Mouse (Mus musculus): Measurements from ENCODE around the gene Stx19. TPM values are rescaled to one million over a fixed set of nuclear protein-coding genes. Genes with fewer than 3 reads are reported as not detected.

The Stx19 gene
- polyA plus RNA-seq, 1 experiment from 2014 or later = 0.21 TPM

DNA sequence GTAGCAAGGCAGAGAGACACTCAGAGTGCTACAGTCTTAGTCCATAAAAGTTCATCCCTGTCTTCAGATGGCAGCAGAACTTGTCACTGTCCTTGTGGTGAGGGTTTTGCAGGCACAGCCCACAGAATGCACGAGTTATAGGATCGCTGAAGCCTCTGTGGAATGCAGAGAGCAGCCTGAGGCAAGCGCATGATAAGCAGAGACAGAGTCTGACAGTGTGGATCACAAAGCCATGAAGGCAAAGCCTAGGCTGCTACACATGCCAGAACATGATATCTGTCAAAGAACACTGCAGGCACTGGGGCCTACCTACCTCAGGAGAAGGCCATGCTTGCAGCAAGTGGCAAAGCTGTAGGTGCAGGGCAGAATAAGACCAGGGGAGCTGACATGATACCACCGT lies 15.1 kb upstream of the Stx19 start:
- Histone ChIP-seq H3K9ac (ENCODE audit: low read length) (no peak overlapping the region), H3K27me3 (ENCODE audit: control insufficient read depth, insufficient read depth, low read length) (no peaks in the 10 kb centered on the region), H3K4me2 (ENCODE audit: low read depth, severe bottlenecking) (no peak overlapping the region), H3K4me1 (ENCODE audit: control insufficient read depth, insufficient read depth, low read length) (no peaks in the 10 kb centered on the region), H3K4me3 (ENCODE audit: low read depth, low read length) (no peak overlapping the region), H3K9me3 (ENCODE audit: control insufficient read depth, low read length) (no peaks in the 10 kb centered on the region), H3K36me3 (ENCODE audit: control insufficient read depth, insufficient read depth, low read length) (no peaks in the 10 kb centered on the region), H3K27ac (replicated peaks; ENCODE audit: low read depth, low read length) (no peak overlapping the region)
- DNase-seq (ENCODE audit: low spot score) (no peak), ATAC-seq (ENCODE audit: insufficient number of reproducible peaks, low FRiP score, low TSS enrichment, low read depth) (0 out of 2 replicates have a peak, but pooled peaks have one; percentile 44)
- WGBS = 85% methylated on average over 4 of the region's 4 CpGs

DNA sequence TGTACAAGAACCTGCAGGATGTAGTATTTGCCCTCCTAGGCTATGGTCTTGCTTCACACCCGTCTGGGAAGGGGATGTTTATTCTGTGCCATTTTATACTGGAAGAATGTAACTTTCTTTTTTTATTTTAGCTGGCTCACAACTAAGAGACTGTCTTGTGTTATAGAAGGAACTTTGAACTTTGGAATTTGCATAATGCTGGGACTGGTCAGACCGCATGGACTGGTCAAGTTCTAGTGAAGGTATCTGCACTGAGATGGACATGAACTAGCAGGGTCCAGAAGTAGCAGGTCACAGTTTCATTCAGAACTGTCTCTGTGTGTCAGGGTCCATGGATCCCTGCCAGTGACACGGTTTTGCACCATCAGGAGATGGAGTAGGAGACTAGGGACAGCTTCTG lies 14.6 kb upstream of the Stx19 start:
- 86% methylated on average over 3 of the region's 3 CpGs for WGBS
- ATAC-seq (ENCODE audit: insufficient number of reproducible peaks, low FRiP score, low TSS enrichment, low read depth) (no peak), DNase-seq (ENCODE audit: low spot score) (no peak)
- no peaks in the 10 kb centered on the region for H3K4me1 ChIP-seq (ENCODE audit: control insufficient read depth, insufficient read depth, low read length)
- no peak overlapping the region for H3K4me3 ChIP-seq (ENCODE audit: low read depth, low read length)
- no peaks in the 10 kb centered on the region for H3K27me3 ChIP-seq (ENCODE audit: control insufficient read depth, insufficient read depth, low read length)
- H3K27ac ChIP-seq (replicated peaks; ENCODE audit: low read depth, low read length) = no peak overlapping the region
- H3K9ac ChIP-seq (ENCODE audit: low read length) = no peak overlapping the region
- H3K9me3 ChIP-seq (ENCODE audit: control insufficient read depth, low read length) = no peaks in the 10 kb centered on the region
- no peak overlapping the region for H3K4me2 ChIP-seq (ENCODE audit: low read depth, severe bottlenecking)
- no peaks in the 10 kb centered on the region for H3K36me3 ChIP-seq (ENCODE audit: control insufficient read depth, insufficient read depth, low read length)

GRCm38 (mm10) chr16:62804621-62805020 lies 9.9 kb upstream of the Stx19 start:
- Histone ChIP-seq H3K27ac (replicated peaks; ENCODE audit: low read depth, low read length) (no peak overlapping the region), H3K4me3 (ENCODE audit: low read depth, low read length) (no peak overlapping the region), H3K9ac (ENCODE audit: low read length) (no peak overlapping the region), H3K9me3 (ENCODE audit: control insufficient read depth, low read length) (no peaks in the 10 kb centered on the region), H3K36me3 (ENCODE audit: control insufficient read depth, insufficient read depth, low read length) (no peaks in the 10 kb centered on the region), H3K4me1 (ENCODE audit: control insufficient read depth, insufficient read depth, low read length) (peaks cover 8% of the 10 kb centered on the region; the same call in 1 of the 2 replicates), H3K27me3 (ENCODE audit: control insufficient read depth, insufficient read depth, low read length) (no peaks in the 10 kb centered on the region), H3K4me2 (ENCODE audit: low read depth, severe bottlenecking) (no peak overlapping the region)
- 94% methylated on average over 3 of the region's 3 CpGs for WGBS
- DNase-seq (ENCODE audit: low spot score) = no peak
- no peak for ATAC-seq (ENCODE audit: insufficient number of reproducible peaks, low FRiP score, low TSS enrichment, low read depth)

- Histone ChIP-seq H3K4me3 (ENCODE audit: low read depth, low read length) (no peak overlapping the region), H3K9ac (ENCODE audit: low read length) (no peak overlapping the region), H3K4me1 (ENCODE audit: control insufficient read depth, insufficient read depth, low read length) (peaks cover 8% of the 10 kb centered on the region; the same call in 1 of the 2 replicates), H3K27me3 (ENCODE audit: control insufficient read depth, insufficient read depth, low read length) (no peaks in the 10 kb centered on the region), H3K9me3 (ENCODE audit: control insufficient read depth, low read length) (no peaks in the 10 kb centered on the region), H3K4me2 (ENCODE audit: low read depth, severe bottlenecking) (no peak overlapping the region), H3K27ac (replicated peaks; ENCODE audit: low read depth, low read length) (0 out of 2 replicates have a peak overlapping the region, but pooled peaks have one; percentile 14), H3K36me3 (ENCODE audit: control insufficient read depth, insufficient read depth, low read length) (no peaks in the 10 kb centered on the region)
- peak; percentile 72 for ATAC-seq (ENCODE audit: insufficient number of reproducible peaks, low FRiP score, low TSS enrichment, low read depth)
- 36% methylated on average over 8 of the region's 8 CpGs for WGBS
- DNase-seq (ENCODE audit: low spot score) = peak; percentile 49
Observed at GRCm38 (mm10) chr16:62807249-62807979, 7.1 kb upstream of the Stx19 start.

- ATAC-seq (ENCODE audit: insufficient number of reproducible peaks, low FRiP score, low TSS enrichment, low read depth) (no peak), DNase-seq (ENCODE audit: low spot score) (no peak)
- 81% methylated on average over 4 of the region's 4 CpGs for WGBS
Observed at GRCm38 (mm10) chr16:62810855-62811254, 3.6 kb upstream of the Stx19 start.

DNA sequence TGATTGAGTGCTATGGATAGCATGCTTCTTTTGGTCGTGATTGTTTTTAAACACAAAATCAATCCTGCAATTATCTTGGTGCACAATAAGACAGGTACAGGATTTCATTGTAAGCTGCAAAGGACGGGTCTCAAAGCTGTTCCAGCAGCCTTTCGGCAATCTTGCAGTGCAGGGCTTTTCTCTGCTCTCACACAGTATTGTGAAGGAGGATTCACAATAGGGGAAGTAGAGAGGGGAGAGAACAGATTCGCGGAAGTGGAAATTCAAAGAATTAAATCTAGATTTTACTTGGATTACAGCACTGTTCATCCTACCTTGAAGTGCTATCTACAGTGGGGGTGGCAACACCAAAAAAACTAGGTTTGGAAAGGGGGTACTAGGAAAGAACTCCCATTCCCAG lies 686 bp upstream of the Stx19 start:
- H3K9me3 ChIP-seq (ENCODE audit: control insufficient read depth, low read length) = no peaks in the 10 kb centered on the region
- WGBS = 85% methylated on average over 5 of the region's 5 CpGs
- no peak overlapping the region for H3K9ac ChIP-seq (ENCODE audit: low read length)
- no peaks in the 10 kb centered on the region for H3K4me1 ChIP-seq (ENCODE audit: control insufficient read depth, insufficient read depth, low read length)
- no peak for ATAC-seq (ENCODE audit: insufficient number of reproducible peaks, low FRiP score, low TSS enrichment, low read depth)
- no peaks in the 10 kb centered on the region for H3K36me3 ChIP-seq (ENCODE audit: control insufficient read depth, insufficient read depth, low read length)
- H3K4me2 ChIP-seq (ENCODE audit: low read depth, severe bottlenecking) = no peak overlapping the region
- H3K27me3 ChIP-seq (ENCODE audit: control insufficient read depth, insufficient read depth, low read length) = no peaks in the 10 kb centered on the region
- no peak overlapping the region for H3K27ac ChIP-seq (replicated peaks; ENCODE audit: low read depth, low read length)
- DNase-seq (ENCODE audit: low spot score) = no peak
- no peak overlapping the region for H3K4me3 ChIP-seq (ENCODE audit: low read depth, low read length)

More at GRCm38 (mm10) chr16:62810855-62811254, 3.6 kb upstream of the Stx19 start:
- Histone ChIP-seq H3K9ac (ENCODE audit: low read length) (no peak overlapping the region), H3K9me3 (ENCODE audit: control insufficient read depth, low read length) (no peaks in the 10 kb centered on the region), H3K27me3 (ENCODE audit: control insufficient read depth, insufficient read depth, low read length) (no peaks in the 10 kb centered on the region), H3K4me3 (ENCODE audit: low read depth, low read length) (no peak overlapping the region), H3K36me3 (ENCODE audit: control insufficient read depth, insufficient read depth, low read length) (no peaks in the 10 kb centered on the region), H3K4me1 (ENCODE audit: control insufficient read depth, insufficient read depth, low read length) (peaks cover 8% of the 10 kb centered on the region; the same call in 1 of the 2 replicates), H3K27ac (replicated peaks; ENCODE audit: low read depth, low read length) (no peak overlapping the region), H3K4me2 (ENCODE audit: low read depth, severe bottlenecking) (no peak overlapping the region)

DNA sequence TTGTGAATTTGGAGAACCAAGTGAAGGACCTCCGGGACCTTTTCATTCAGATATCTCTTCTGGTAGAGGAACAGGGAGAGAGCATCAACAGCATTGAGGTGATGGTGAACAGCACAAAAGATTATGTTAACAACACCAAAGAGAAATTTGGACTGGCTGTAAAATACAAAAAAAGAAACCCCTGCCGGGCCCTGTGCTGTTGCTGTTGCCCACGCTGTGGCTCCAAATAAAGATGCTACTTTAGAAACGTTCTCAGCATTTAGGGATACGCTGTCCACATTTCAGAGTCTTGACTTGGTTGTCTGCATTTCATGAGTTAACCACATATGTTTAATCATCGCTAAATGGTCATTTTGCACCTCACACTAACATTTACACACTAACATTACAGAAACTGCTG lies 8.0 kb downstream of the Stx19 start:
- H3K4me1 ChIP-seq (ENCODE audit: control insufficient read depth, insufficient read depth, low read length) = no peaks in the 10 kb centered on the region
- H3K4me3 ChIP-seq (ENCODE audit: low read depth, low read length) = no peak overlapping the region
- no peak overlapping the region for H3K27ac ChIP-seq (replicated peaks; ENCODE audit: low read depth, low read length)
- ATAC-seq (ENCODE audit: insufficient number of reproducible peaks, low FRiP score, low TSS enrichment, low read depth) (no peak), DNase-seq (ENCODE audit: low spot score) (no peak)
- 93% methylated on average over 6 of the region's 6 CpGs for WGBS
- H3K4me2 ChIP-seq (ENCODE audit: low read depth, severe bottlenecking) = no peak overlapping the region
- no peak overlapping the region for H3K9ac ChIP-seq (ENCODE audit: low read length)
- no peaks in the 10 kb centered on the region for H3K27me3 ChIP-seq (ENCODE audit: control insufficient read depth, insufficient read depth, low read length)
- H3K36me3 ChIP-seq (ENCODE audit: control insufficient read depth, insufficient read depth, low read length) = no peaks in the 10 kb centered on the region
- no peaks in the 10 kb centered on the region for H3K9me3 ChIP-seq (ENCODE audit: control insufficient read depth, low read length)

DNA sequence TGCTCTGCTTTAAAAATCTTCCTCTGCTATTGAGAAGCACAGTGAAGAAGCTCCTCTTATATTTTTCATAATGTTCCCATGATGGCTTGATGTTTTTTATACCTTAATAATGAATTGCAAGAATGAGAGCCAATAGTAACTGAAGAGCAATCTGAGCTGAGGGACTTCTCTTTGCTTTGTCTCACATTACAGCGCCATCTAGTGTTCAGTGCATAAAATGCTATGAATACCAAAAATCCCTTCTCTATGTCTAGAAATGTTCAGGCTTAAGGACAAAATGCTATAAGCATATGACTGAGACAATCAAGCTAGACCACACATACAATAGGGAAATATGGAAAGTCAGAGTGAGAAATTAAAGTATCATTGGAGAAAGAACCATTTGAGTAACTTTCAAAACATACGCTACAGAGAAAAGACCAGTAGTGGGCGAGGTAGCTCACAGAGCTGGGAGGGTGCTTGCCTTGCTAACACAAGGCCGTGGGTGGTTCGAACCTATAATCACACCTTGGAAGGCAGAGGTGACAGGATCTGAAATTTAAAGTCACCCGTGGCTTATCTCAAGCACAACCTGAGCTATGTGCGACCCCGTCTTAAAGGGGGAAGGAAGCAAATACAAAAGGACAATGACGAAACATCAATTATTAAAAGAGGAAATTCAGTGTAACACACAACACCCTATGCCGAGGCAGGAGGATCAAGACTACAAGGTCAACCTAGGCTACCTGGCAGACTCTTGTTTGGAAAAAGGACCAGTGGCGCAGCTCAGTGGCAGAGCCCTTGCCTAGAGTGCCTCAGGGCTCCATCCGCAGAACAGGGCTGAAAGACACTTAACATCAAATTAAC lies 11.9 kb downstream of the Stx19 start:
- no peak for ATAC-seq (ENCODE audit: insufficient number of reproducible peaks, low FRiP score, low TSS enrichment, low read depth)
- H3K36me3 ChIP-seq (ENCODE audit: control insufficient read depth, insufficient read depth, low read length) = no peaks in the 10 kb centered on the region
- no peak overlapping the region for H3K4me2 ChIP-seq (ENCODE audit: low read depth, severe bottlenecking)
- H3K27ac ChIP-seq (replicated peaks; ENCODE audit: low read depth, low read length) = no peak overlapping the region
- no peak overlapping the region for H3K9ac ChIP-seq (ENCODE audit: low read length)
- WGBS = 74% methylated on average over 12 of the region's 12 CpGs
- H3K27me3 ChIP-seq (ENCODE audit: control insufficient read depth, insufficient read depth, low read length) = no peaks in the 10 kb centered on the region
- no peaks in the 10 kb centered on the region for H3K9me3 ChIP-seq (ENCODE audit: control insufficient read depth, low read length)
- H3K4me1 ChIP-seq (ENCODE audit: control insufficient read depth, insufficient read depth, low read length) = no peaks in the 10 kb centered on the region
- H3K4me3 ChIP-seq (ENCODE audit: low read depth, low read length) = no peak overlapping the region
- DNase-seq (ENCODE audit: low spot score) = no peak
